Mouse (Mus musculus) ZHBTc4 (cell line): ENCODE measurements around the gene Srsy.
"Not testable (repeated sequence)": the region's sequence is repeated elsewhere in the genome, so short reads cannot be mapped to it uniquely, and the experiment has no call there.

ENCODE experiments used
- DNase-seq: peaks from one replicate; pipeline ENCODE4 v3.0.0-alpha.2; 2011; ENCODE audit warnings: low read depth, low spot score

Gene Srsy

DNA sequence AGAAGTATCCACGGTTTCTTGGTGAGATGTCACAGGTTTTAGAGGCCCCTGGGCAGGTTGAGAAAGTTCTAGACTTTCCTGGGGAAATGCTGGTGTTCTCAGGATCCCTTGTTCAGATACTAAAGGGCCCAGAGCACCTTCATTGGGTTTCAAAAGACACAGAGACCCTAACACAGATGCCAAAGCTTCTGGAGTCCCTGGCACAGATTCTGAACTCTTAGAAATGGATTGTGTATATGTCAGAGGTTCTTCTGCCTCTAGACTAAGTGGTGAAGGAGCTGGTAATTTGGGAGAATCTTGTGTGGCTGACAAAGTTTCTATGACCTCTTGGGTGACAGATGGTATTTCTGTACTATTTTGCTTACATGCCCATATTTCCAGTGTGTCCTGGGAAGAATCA lies at the start of gene Srsy:
Gene Srsy (minus strand): TSS at position 101 of the 400 bp plus-strand sequence.
- DNase-seq: not testable (repeated sequence)
